Mouse (Mus musculus): Measurements from ENCODE around the gene Blmh. TPM values are rescaled to one million over a fixed set of nuclear protein-coding genes. Genes with fewer than 3 reads are reported as not detected.
"Not testable (repeated sequence)": the region's sequence is repeated elsewhere in the genome, so short reads cannot be mapped to it uniquely, and the experiment has no call there.

Gene Blmh
- total RNA-seq, 2 experiments from 2014 or later, result 36.8 to 41.5 TPM

DNA sequence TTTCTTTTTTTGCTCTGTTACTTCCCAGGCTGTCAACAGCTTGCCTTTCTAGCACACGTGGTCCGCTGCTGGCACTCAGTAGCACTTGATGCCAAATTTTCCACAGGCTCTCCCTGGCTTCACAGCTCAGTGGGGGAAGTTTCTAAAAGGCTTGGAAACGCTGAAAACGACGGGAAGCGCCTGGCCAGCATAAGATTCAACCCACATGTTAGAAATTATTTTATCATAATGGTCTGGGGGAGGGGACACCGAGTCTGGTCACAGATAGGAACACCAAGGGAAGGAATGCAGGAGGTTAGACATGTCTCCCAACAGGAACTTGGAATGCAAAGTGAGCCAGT is 12.6 kb upstream of the Blmh start:
- intact Hi-C loops (cut with DNase I), result no loop called here
- no peak for DNase-seq (ENCODE audit: low spot score)

GRCm38 (mm10) chr11:76914366-76914765 is 10.2 kb upstream of the Blmh start:
- DNase-seq (ENCODE audit: low spot score), result no peak
- intact Hi-C loops (cut with DNase I), result no loop called here

GRCm38 (mm10) chr11:76916539-76917229 is 7.9 kb upstream of the Blmh start:
- no peak for DNase-seq (ENCODE audit: low spot score)
- intact Hi-C loops (cut with DNase I), result no loop called here

GRCm38 (mm10) chr11:76917230-76917548 is 7.4 kb upstream of the Blmh start:
- intact Hi-C loops (cut with DNase I), result no loop called here
- DNase-seq (ENCODE audit: low spot score), result no peak

- intact Hi-C loops (cut with DNase I), result no loop called here
- DNase-seq (ENCODE audit: low spot score), result no peak
These were observed 4.0 kb upstream of the Blmh start for GRCm38 (mm10) chr11:76920607-76921006.

DNA sequence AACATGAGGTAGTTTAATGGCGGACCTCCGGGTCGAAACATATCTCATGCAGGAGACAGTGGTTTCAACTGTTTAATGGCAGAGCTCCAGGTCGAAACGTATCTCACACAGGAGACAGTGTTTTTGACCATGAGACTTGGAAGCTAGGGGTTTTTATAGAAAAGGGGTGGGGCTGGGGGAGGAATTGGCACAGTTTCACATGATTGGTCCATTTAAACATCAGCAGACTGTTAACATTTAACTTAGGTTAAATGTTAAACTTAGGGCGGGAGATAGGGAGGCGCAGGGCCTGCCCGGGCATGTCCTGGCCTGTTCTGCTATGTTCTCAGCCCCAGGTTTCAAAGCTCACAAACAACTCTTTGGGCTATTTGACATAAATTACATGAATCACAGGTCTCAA is 4.0 kb downstream of the Blmh start:
- DNase-seq (ENCODE audit: low spot score); intact Hi-C loops (cut with DNase I): not testable (repeated sequence)

GRCm38 (mm10) chr11:76933209-76933608 is 8.6 kb downstream of the Blmh start:
- no peak for DNase-seq (ENCODE audit: low spot score)
- intact Hi-C loops (cut with DNase I), result no loop called here

DNA sequence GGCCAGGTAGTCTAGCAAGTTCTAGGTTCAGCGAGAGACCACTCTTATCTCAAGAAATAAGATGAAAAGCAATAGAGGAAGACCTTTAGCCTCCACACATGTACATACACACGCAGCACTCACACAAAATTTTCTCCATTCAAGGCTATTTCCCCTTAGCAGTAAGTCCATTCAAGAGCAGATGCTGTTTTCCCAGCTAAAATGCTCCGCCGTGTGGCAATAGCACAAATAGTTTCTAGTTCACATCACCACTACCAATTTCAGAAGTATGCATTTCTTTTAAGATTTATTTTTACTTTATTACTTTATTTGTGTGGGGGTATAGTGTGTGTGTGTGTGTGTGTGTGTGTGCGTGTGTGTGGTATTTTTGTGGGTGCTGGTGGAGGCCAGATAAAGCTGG is 12.0 kb downstream of the Blmh start:
- intact Hi-C loops (cut with DNase I), result no loop called here

GRCm38 (mm10) chr11:76944839-76945238 is 20.2 kb downstream of the Blmh start:
- no peak for DNase-seq (ENCODE audit: low spot score)
- intact Hi-C loops (cut with DNase I), result loop anchor here (5.0 kb wide), 1 partner anchor 48 kb away; no protein-coding TSS in a partner anchor

More for the DNA sequence above, 12.0 kb downstream of the Blmh start:
- no peak for DNase-seq (ENCODE audit: low spot score)

DNA sequence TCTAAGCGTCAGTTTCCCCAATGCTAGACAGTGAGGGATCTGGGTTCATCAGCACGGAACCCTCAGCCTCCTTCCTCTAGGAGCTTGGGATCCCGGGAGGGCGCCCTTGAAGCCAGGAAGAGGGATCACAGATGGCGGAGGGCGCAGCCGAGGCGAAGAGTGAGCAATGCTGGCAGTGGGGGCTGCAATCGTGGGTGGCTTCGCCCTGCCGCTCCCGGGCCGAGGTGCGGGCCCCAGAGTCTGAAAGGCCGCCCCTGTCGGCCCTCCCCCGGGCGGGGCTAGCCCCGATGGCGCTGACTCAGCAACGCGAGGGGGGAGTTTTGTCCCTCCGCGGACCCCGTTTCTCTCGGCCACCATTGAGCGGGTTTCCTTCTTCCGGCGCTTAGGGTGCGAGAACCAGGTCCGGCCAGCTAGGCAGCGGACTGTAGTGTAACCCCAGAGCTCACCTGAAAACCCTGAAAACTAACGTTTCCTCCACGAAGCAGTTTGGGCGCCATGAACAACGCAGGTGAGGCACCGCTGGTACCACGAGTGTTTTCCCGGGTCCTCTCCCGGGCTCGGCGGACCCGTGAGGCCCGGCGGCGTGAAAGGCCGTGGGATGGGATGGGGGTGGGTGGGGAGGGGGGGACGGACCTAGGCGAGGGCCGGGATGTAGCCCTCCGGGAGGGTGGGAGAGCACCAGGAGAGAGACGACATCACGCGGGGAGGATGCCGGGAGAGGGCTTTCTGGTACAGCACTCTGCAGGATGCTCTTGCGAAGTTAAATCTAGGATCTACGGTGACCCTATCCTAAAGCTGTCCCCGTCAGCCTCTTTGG is 21.0 kb downstream of the Blmh start:
- DNase-seq (ENCODE audit: low spot score), result peak; percentile 87

GRCm38 (mm10) chr11:76946203-76946585 is 21.6 kb downstream of the Blmh start:
- DNase-seq (ENCODE audit: low spot score), result no peak
- intact Hi-C loops (cut with DNase I), result loop anchor here (5.0 kb wide), 1 partner anchor 49 kb away; no protein-coding TSS in a partner anchor

More for the DNA sequence above, 21.0 kb downstream of the Blmh start:
- intact Hi-C loops (cut with DNase I), result loop anchor here (5.0 kb wide), 1 partner anchor 48 kb away; no protein-coding TSS in a partner anchor

DNA sequence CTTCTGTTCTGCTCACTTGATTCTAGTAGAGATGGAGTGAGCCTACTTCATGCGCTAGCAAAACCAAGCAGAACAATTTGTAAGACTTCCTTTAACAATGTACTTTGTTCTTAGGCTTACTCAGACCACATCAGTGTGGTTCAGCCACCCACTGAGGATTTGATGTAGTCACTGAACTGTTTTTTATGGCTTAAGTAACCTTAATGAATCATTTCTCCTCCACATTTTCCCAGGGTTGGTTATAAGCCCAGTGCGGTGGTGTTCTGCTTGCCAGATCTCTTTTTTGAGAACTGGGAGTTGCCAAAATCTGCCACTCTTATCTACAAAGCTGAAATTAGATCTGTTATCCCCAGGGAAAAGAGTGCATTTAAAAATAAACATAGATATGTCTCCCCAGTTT is 28.9 kb downstream of the Blmh start:
- no peak for DNase-seq (ENCODE audit: low spot score)
- intact Hi-C loops (cut with DNase I), result no loop called here

- DNase-seq (ENCODE audit: low spot score), result no peak
- intact Hi-C loops (cut with DNase I), result no loop called here
These were observed 41.1 kb downstream of the Blmh start for GRCm38 (mm10) chr11:76965703-76966102.

- intact Hi-C loops (cut with DNase I), result no loop called here
These were observed 45.7 kb downstream of the Blmh start for GRCm38 (mm10) chr11:76970328-76970727.

DNA sequence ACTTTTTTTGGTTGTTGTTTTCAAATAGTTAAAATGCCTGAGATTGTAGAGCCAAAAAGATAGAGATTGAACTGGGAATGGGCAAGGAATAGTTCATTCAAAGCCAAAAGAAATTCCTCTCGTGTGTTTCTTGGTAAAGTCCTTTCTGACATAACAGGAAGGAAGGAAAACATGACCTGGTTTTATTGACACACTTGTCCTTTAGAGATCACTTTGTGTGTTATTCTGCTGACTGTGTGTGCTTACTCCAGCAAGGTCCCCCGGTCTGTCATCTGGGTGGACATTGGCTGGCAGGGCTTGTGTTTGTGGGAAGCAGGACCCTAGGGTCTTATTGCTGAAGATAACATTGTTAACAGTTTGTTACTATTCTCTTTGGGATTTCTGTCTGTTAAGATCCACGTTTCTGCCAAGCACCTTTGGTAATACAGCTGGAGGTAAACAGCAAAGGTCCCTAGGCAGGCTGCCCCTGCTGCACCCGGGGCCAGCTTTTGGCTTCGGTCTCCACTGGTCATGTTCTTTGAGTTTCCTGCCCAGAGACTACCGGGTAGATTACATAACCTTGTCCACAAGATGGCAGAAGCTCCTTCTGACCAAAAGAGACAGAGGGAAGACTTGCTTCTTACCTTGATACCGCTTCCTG is 50.2 kb downstream of the Blmh start:
- no peak for DNase-seq (ENCODE audit: low spot score)

More at GRCm38 (mm10) chr11:76970328-76970727, 45.7 kb downstream of the Blmh start:
- no peak for DNase-seq (ENCODE audit: low spot score)

DNA sequence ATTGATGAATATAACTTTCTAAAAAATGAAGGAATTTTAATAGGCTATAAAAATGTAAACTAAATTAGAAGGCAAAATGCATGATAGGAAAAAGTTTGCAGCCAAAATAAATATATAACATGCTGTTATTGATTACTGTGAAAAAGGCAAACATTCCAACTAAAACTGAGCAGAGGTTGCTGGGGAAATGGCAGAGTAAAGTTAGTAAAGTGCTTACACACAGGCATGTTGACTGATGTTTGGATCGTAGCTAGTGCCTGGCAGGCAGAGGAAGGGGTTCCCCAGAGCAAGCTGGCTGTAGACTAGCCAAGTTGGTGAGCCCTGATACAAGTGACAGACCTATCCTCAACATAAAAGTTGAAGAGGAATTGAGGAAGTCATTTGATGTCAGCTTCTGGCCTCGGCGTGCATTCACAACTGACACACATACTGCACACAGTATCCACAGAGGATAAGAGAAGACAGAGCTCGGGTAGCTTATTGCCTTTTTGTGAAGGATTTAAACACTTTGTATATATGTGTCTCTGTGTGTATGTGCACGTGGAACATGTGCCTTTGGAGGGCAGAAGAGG is 57.0 kb downstream of the Blmh start:
- no peak for DNase-seq (ENCODE audit: low spot score)
- intact Hi-C loops (cut with DNase I), result no loop called here

More for the DNA sequence above, 50.2 kb downstream of the Blmh start:
- intact Hi-C loops (cut with DNase I), result no loop called here

DNA sequence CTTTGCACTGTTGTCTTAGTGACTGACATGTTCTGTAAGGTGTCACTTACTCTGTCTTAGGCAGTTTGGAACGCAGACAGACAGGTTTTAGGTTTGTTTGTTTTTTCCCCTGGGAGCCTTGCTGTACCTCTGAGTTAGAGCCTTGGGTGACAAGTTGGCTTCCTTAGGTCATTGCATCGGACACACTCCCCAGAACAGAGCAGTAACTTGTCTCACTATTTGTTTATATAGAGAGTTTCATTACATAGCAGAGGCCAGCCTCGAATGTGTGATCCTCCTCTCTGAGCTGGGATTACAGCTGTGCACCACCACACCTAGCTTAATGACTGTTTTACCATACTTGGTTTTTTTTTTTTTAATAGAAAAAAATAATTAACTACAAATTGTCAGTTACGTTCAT is 57.8 kb downstream of the Blmh start:
- no peak for DNase-seq (ENCODE audit: low spot score)
- intact Hi-C loops (cut with DNase I), result no loop called here

DNA sequence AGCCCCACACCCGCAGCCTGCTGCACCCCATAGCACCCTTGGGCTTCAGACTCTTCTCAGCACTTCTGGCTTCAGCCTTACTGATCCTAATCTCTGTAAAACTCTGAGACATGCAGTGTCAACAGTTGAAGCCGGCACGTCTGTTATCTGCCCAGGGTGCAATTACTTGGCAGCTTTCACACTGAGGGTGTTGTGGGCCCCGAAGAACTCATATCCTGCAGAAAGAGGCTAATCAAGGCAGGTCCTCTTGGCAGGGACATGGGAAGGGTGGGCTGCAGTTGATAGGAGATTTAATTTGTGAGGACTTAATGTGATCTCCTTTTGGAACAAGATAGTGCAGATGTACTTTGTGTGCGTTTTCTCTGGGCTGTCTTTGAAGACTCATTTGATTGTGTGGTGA is 59.0 kb downstream of the Blmh start:
- intact Hi-C loops (cut with DNase I), result no loop called here
- DNase-seq (ENCODE audit: low spot score), result no peak

GRCm38 (mm10) chr11:76984173-76984572 is 59.6 kb downstream of the Blmh start:
- intact Hi-C loops (cut with DNase I), result no loop called here
- no peak for DNase-seq (ENCODE audit: low spot score)

DNA sequence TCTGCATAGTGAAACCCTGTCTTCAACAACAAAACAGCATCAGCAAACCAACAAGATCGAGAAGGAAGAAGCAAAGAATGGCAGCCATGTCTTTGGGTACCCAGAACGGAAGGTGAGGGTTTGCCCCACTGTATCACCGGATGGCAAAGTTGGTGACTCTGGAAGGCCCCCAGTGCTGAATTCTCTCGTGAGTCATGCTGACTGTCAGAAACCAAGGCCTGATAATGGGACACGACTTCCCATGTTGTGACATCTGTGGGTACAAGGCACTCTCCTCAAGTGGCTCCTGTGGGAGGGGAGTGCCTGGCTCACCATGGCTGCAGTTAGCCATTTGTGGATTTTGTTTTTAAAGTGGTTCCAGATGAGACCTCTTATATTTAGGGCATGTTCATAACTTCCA is 66.2 kb downstream of the Blmh start:
- intact Hi-C loops (cut with DNase I), result no loop called here
- no peak for DNase-seq (ENCODE audit: low spot score)

GRCm38 (mm10) chr11:76992886-76993285 is 68.3 kb downstream of the Blmh start:
- no peak for DNase-seq (ENCODE audit: low spot score)
- intact Hi-C loops (cut with DNase I), result no loop called here
